Mouse (Mus musculus) liver, adult 10 weeks (tissue): Measurements from ENCODE around the gene Olfr27. TPM values are rescaled to one million over a fixed set of nuclear protein-coding genes. Genes with fewer than 3 reads are reported as not detected.

Source experiments
- polyA plus RNA-seq: library from polyadenylated mRNA; stranded (reverse); fragments of 350-450 nt; fragmentation: Illumina TruSeq; extraction: RNeasy Lipid Tissue Mini Kit (QIAGEN cat#74804); gene quantifications from one replicate; pipeline ENCODE4 v1.2.3, GENCODE M21; 2014; ENCODE audit warnings: low read depth, low replicate concordance

Gene Olfr27
- polyA plus RNA-seq = not detected

DNA sequence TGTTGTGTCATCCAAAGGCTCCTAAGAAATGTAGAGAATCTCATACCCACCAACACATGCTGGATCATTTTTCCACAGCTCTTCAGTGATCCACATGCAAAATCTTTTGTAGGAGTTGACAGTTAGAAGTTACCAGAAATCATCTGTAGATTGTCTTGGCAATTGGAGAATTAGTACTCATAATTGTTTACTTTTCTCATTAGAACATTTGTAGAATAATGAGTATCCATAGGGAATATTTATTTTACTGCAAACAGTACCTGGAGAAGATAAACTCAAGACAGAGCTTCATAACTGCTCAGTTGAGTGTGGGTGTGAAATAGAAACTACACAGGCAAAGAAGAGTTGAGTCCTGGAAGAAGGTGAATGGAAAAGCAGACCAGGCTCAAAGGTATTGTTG, at the start of gene Olfr27:
Gene Olfr27, plus strand, starts transcription at position 301 of the 400 bp plus-strand sequence.

GRCm38 (mm10) chr9:39078787-39079186, 49.1 kb upstream of the Olfr27 start, which contains the start of gene Olfr938:
Gene Olfr938 (minus strand): TSS chr9:39078887.

GRCm38 (mm10) chr9:39166004-39166403, 38.1 kb downstream of the Olfr27 start, which contains the start of gene Olfr943:
Gene Olfr943 (plus strand): TSS chr9:39166304.

Other genes starting within 250 kb of the Olfr27 start
- gene Olfr930, start 198.3 kb upstream of the Olfr27 start, polyA plus RNA-seq = not detected
- not detected for gene Olfr933, start 155.8 kb upstream of the Olfr27 start, polyA plus RNA-seq
- gene Olfr934, start 139.8 kb upstream of the Olfr27 start, polyA plus RNA-seq = not detected
- not detected for gene Olfr935, start 128.4 kb upstream of the Olfr27 start, polyA plus RNA-seq
- not detected for gene Olfr146, start 104.8 kb upstream of the Olfr27 start, polyA plus RNA-seq
- gene Olfr937, start 63.2 kb upstream of the Olfr27 start, polyA plus RNA-seq = not detected
- not detected for gene Olfr938, start 49.2 kb upstream of the Olfr27 start, polyA plus RNA-seq
- not detected for gene Olfr943, start 38.2 kb downstream of the Olfr27 start, polyA plus RNA-seq
- not detected for gene Olfr944, start 73.8 kb downstream of the Olfr27 start, polyA plus RNA-seq
- gene Olfr1537, start 121.9 kb downstream of the Olfr27 start, polyA plus RNA-seq = not detected
- gene Olfr945, start 148.7 kb downstream of the Olfr27 start, polyA plus RNA-seq = not detected
- gene Olfr948, start 197.9 kb downstream of the Olfr27 start, polyA plus RNA-seq = not detected